Mouse (Mus musculus): ENCODE data around the gene Dennd4a. TPM values are rescaled to one million over a fixed set of nuclear protein-coding genes. Genes with fewer than 3 reads are reported as not detected.

Dennd4a gene
- polyA plus RNA-seq, 1 experiment from 2014 or later: 42.3 TPM

GRCm38 (mm10) chr9:64913406-64913805, 102.3 kb downstream of the Dennd4a start:
- 92% methylated on average over 4 of the region's 4 CpGs for WGBS (ENCODE audit: insufficient replicate concordance)
- Histone ChIP-seq H3K4me3 (ENCODE audit: low read depth, low read length) (no peak overlapping the region), H3K27ac (ENCODE audit: low read length) (0 out of 2 replicates have a peak overlapping the region, but pooled peaks have one; percentile 27), H3K4me1 (ENCODE audit: control insufficient read depth, low read depth, low read length) (no peaks in the 10 kb centered on the region), H3K9ac (ENCODE audit: low read depth, low read length) (no peak overlapping the region), H3K36me3 (ENCODE audit: control insufficient read depth, insufficient read depth) (peaks cover 66% of the 10 kb centered on the region), H3K4me2 (ENCODE audit: low read depth, low read length) (no peak overlapping the region), H3K9me3 (replicated peaks; ENCODE audit: control insufficient read depth, low read length) (no peaks in the 10 kb centered on the region), H3K27me3 (ENCODE audit: control insufficient read depth, insufficient read depth, low read depth, low read length) (no peaks in the 10 kb centered on the region)
- ATAC-seq (ENCODE audit: low read depth): no peak

GRCm38 (mm10) chr9:64913973-64914372, 102.8 kb downstream of the Dennd4a start:
- peak; percentile 52; the same call in 1 of the 2 replicates for ATAC-seq (ENCODE audit: low read depth)
- Histone ChIP-seq H3K9ac (ENCODE audit: low read depth, low read length) (no peak overlapping the region), H3K27ac (ENCODE audit: low read length) (0 out of 2 replicates have a peak overlapping the region, but pooled peaks have one; percentile 27), H3K9me3 (replicated peaks; ENCODE audit: control insufficient read depth, low read length) (no peaks in the 10 kb centered on the region), H3K4me3 (ENCODE audit: low read depth, low read length) (no peak overlapping the region), H3K4me2 (ENCODE audit: low read depth, low read length) (no peak overlapping the region), H3K27me3 (ENCODE audit: control insufficient read depth, insufficient read depth, low read depth, low read length) (no peaks in the 10 kb centered on the region), H3K36me3 (ENCODE audit: control insufficient read depth, insufficient read depth) (peaks cover 71% of the 10 kb centered on the region), H3K4me1 (ENCODE audit: control insufficient read depth, low read depth, low read length) (no peaks in the 10 kb centered on the region)
- 94% methylated on average over 2 of the region's 2 CpGs for WGBS (ENCODE audit: insufficient replicate concordance)

GRCm38 (mm10) chr9:64914629-64915028, 103.5 kb downstream of the Dennd4a start:
- 52% methylated on average over 4 of the region's 4 CpGs for WGBS (ENCODE audit: insufficient replicate concordance)
- no peak for ATAC-seq (ENCODE audit: low read depth)
- Histone ChIP-seq H3K36me3 (ENCODE audit: control insufficient read depth, insufficient read depth) (peaks cover 69% of the 10 kb centered on the region), H3K27ac (ENCODE audit: low read length) (no peak overlapping the region), H3K4me2 (ENCODE audit: low read depth, low read length) (no peak overlapping the region), H3K9me3 (replicated peaks; ENCODE audit: control insufficient read depth, low read length) (no peaks in the 10 kb centered on the region), H3K4me1 (ENCODE audit: control insufficient read depth, low read depth, low read length) (no peaks in the 10 kb centered on the region), H3K4me3 (ENCODE audit: low read depth, low read length) (no peak overlapping the region), H3K9ac (ENCODE audit: low read depth, low read length) (no peak overlapping the region), H3K27me3 (ENCODE audit: control insufficient read depth, insufficient read depth, low read depth, low read length) (no peaks in the 10 kb centered on the region)

- Histone ChIP-seq H3K4me3 (ENCODE audit: low read depth, low read length) (peak overlapping the region; percentile 36), H3K4me1 (ENCODE audit: control insufficient read depth, low read depth, low read length) (no peaks in the 10 kb centered on the region), H3K27me3 (ENCODE audit: control insufficient read depth, insufficient read depth, low read depth, low read length) (no peaks in the 10 kb centered on the region), H3K4me2 (ENCODE audit: low read depth, low read length) (peak overlapping the region; percentile 39), H3K36me3 (ENCODE audit: control insufficient read depth, insufficient read depth) (peaks cover 54% of the 10 kb centered on the region), H3K27ac (ENCODE audit: low read length) (no peak overlapping the region), H3K9ac (ENCODE audit: low read depth, low read length) (0 out of 2 replicates have a peak overlapping the region, but pooled peaks have one; percentile 1), H3K9me3 (replicated peaks; ENCODE audit: control insufficient read depth, low read length) (no peaks in the 10 kb centered on the region)
- WGBS (ENCODE audit: insufficient replicate concordance): 48% methylated on average over 16 of the region's 16 CpGs
- ATAC-seq (ENCODE audit: low read depth): peak; percentile 50; the same call in 1 of the 2 replicates
Measured at GRCm38 (mm10) chr9:64918560-64918959, 107.4 kb downstream of the Dennd4a start.

GRCm38 (mm10) chr9:64925771-64926170, 114.6 kb downstream of the Dennd4a start:
- no peak overlapping the region for H3K27ac ChIP-seq (ENCODE audit: low read length)
- no peak for ATAC-seq (ENCODE audit: low read depth)
- no peaks in the 10 kb centered on the region; the same call in 1 of the 2 replicates for H3K4me1 ChIP-seq (ENCODE audit: control insufficient read depth, low read depth, low read length)
- no peak overlapping the region for H3K9ac ChIP-seq (ENCODE audit: low read depth, low read length)
- peaks cover 16% of the 10 kb centered on the region for H3K36me3 ChIP-seq (ENCODE audit: control insufficient read depth, insufficient read depth)
- H3K4me2 ChIP-seq (ENCODE audit: low read depth, low read length): no peak overlapping the region
- no peaks in the 10 kb centered on the region for H3K27me3 ChIP-seq (ENCODE audit: control insufficient read depth, insufficient read depth, low read depth, low read length)
- no peaks in the 10 kb centered on the region for H3K9me3 ChIP-seq (replicated peaks; ENCODE audit: control insufficient read depth, low read length)
- no peak overlapping the region for H3K4me3 ChIP-seq (ENCODE audit: low read depth, low read length)
- 54% methylated on average over 5 of the region's 5 CpGs for WGBS (ENCODE audit: insufficient replicate concordance)

- Histone ChIP-seq H3K4me3 (ENCODE audit: low read depth, low read length) (no peak overlapping the region), H3K9ac (ENCODE audit: low read depth, low read length) (no peak overlapping the region), H3K9me3 (replicated peaks; ENCODE audit: control insufficient read depth, low read length) (no peaks in the 10 kb centered on the region), H3K4me1 (ENCODE audit: control insufficient read depth, low read depth, low read length) (no peaks in the 10 kb centered on the region; the same call in 1 of the 2 replicates), H3K4me2 (ENCODE audit: low read depth, low read length) (no peak overlapping the region), H3K36me3 (ENCODE audit: control insufficient read depth, insufficient read depth) (peaks cover 11% of the 10 kb centered on the region), H3K27me3 (ENCODE audit: control insufficient read depth, insufficient read depth, low read depth, low read length) (no peaks in the 10 kb centered on the region), H3K27ac (ENCODE audit: low read length) (no peak overlapping the region)
- 66% methylated on average over 8 of the region's 8 CpGs for WGBS (ENCODE audit: insufficient replicate concordance)
- peak; percentile 37; the same call in 1 of the 2 replicates for ATAC-seq (ENCODE audit: low read depth)
Measured at GRCm38 (mm10) chr9:64926201-64926991, 115.3 kb downstream of the Dennd4a start.

- 59% methylated on average over 4 of the region's 4 CpGs for WGBS (ENCODE audit: insufficient replicate concordance)
Measured at GRCm38 (mm10) chr9:64930256-64930655, 119.1 kb downstream of the Dennd4a start.

GRCm38 (mm10) chr9:64931751-64932610, 120.8 kb downstream of the Dennd4a start:
- 37% methylated on average over 7 of the region's 7 CpGs for WGBS (ENCODE audit: insufficient replicate concordance)
- H3K4me1 ChIP-seq (ENCODE audit: control insufficient read depth, low read depth, low read length): peaks cover 41% of the 10 kb centered on the region
- peak; percentile 38; the same call in 1 of the 2 replicates for ATAC-seq (ENCODE audit: low read depth)
- no peak overlapping the region for H3K9ac ChIP-seq (ENCODE audit: low read depth, low read length)
- H3K27ac ChIP-seq (ENCODE audit: low read length): no peak overlapping the region
- H3K36me3 ChIP-seq (ENCODE audit: control insufficient read depth, insufficient read depth): no peaks in the 10 kb centered on the region
- no peaks in the 10 kb centered on the region for H3K9me3 ChIP-seq (replicated peaks; ENCODE audit: control insufficient read depth, low read length)
- H3K27me3 ChIP-seq (ENCODE audit: control insufficient read depth, insufficient read depth, low read depth, low read length): no peaks in the 10 kb centered on the region
- no peak overlapping the region; the same call in 1 of the 2 replicates for H3K4me2 ChIP-seq (ENCODE audit: low read depth, low read length)
- no peak overlapping the region for H3K4me3 ChIP-seq (ENCODE audit: low read depth, low read length)

More at GRCm38 (mm10) chr9:64930256-64930655, 119.1 kb downstream of the Dennd4a start:
- no peak for ATAC-seq (ENCODE audit: low read depth)
- Histone ChIP-seq H3K27me3 (ENCODE audit: control insufficient read depth, insufficient read depth, low read depth, low read length) (no peaks in the 10 kb centered on the region), H3K4me1 (ENCODE audit: control insufficient read depth, low read depth, low read length) (peaks cover 35% of the 10 kb centered on the region), H3K36me3 (ENCODE audit: control insufficient read depth, insufficient read depth) (no peaks in the 10 kb centered on the region), H3K4me2 (ENCODE audit: low read depth, low read length) (no peak overlapping the region), H3K4me3 (ENCODE audit: low read depth, low read length) (no peak overlapping the region), H3K9me3 (replicated peaks; ENCODE audit: control insufficient read depth, low read length) (no peaks in the 10 kb centered on the region), H3K9ac (ENCODE audit: low read depth, low read length) (no peak overlapping the region), H3K27ac (ENCODE audit: low read length) (no peak overlapping the region)

Measured in liver, embryonic 16.5 days (tissue).